Mouse (Mus musculus) megakaryocyte, embryonic 14.5 days (primary cell): ENCODE results near the gene Med6.

Experiments
- FLI1 ChIP-seq: IDR thresholded peaks from 2 replicates; pipeline ENCODE4 v1.6.1; 2012; ENCODE audit warnings: low read length, inconsistent platforms, mixed read lengths
- GATA1 ChIP-seq: IDR thresholded peaks from 3 replicates; pipeline ENCODE4 v1.6.1; 2012; ENCODE audit warnings: mixed read lengths, low read length, inconsistent platforms, borderline replicate concordance

GRCm38 (mm10) chr12:81596547-81597262, 1.9 kb upstream of the Med6 start:
- TF ChIP-seq GATA1 (no peak), FLI1 (no peak)
